Mouse (Mus musculus) CH12.LX (cell line): ENCODE data around the gene Letmd1. TPM values are rescaled to one million over a fixed set of nuclear protein-coding genes. Genes with fewer than 3 reads are reported as not detected.

Experiments used
- DNase-seq: peaks from one replicate; pipeline ENCODE4 v3.0.0-alpha.2; 2013; ENCODE audit errors: extremely low read depth
- H3K27ac ChIP-seq: 2 replicates; pipeline ENCODE4 v1.5.1; 2012; ENCODE audit warnings: low read depth, mild to moderate bottlenecking, control low read depth, moderate library complexity; ENCODE audit not compliant: insufficient read depth
- H3K27me3 ChIP-seq: replicated peaks from 2 replicates; pipeline ENCODE3; 2012; ENCODE audit warnings: inconsistent platforms
- H3K36me3 ChIP-seq, 2 experiments: replicated peaks in 1 of 2; 2 replicates each; pipeline versions ENCODE3 to v1.6.1; 2012; ENCODE audit warnings: inconsistent platforms in 1 of 2, low read length in 1 of 2, mild to moderate bottlenecking in 1 of 2, mixed read lengths in 1 of 2, moderate library complexity in 1 of 2; ENCODE audit not compliant: control insufficient read depth in 1 of 2, insufficient read depth in 1 of 2
- H3K4me1 ChIP-seq, 2 experiments: 2 replicates each; pipeline ENCODE4 v1.6.1; 2012; ENCODE audit warnings: inconsistent platforms in 1 of 2, moderate library complexity in 1 of 2; ENCODE audit not compliant: insufficient read depth in 2 of 2, control insufficient read depth in 1 of 2
- H3K4me2 ChIP-seq: 2 replicates; pipeline ENCODE4 v1.6.1; 2012; ENCODE audit warnings: low read depth, mild to moderate bottlenecking, control low read depth; ENCODE audit not compliant: poor library complexity, insufficient read depth, severe bottlenecking
- H3K4me3 ChIP-seq, 3 experiments: fragments of 150-350 bp in 1 of 3; sonication (generic) in 1 of 3; replicated peaks in 1 of 3; 2 replicates each; pipeline versions ENCODE3 to v1.5.1; 2011 to 2012; ENCODE audit warnings: low read depth in 2 of 3, low read length in 2 of 3, mild to moderate bottlenecking in 2 of 3, moderate library complexity in 2 of 3, control low read depth in 1 of 3, improper control_type of control experiment in 1 of 3, inconsistent platforms in 1 of 3, mixed read lengths in 1 of 3; ENCODE audit not compliant: poor library complexity in 1 of 3
- H3K79me2 ChIP-seq: replicated peaks from 2 replicates; pipeline ENCODE4 v1.6.1; 2012; ENCODE audit warnings: mild to moderate bottlenecking, moderate library complexity; ENCODE audit not compliant: control insufficient read depth, poor library complexity, insufficient read depth, severe bottlenecking; ENCODE audit errors: extremely low read depth
- H3K9ac ChIP-seq: 2 replicates; pipeline ENCODE4 v1.6.1; 2012; ENCODE audit warnings: low read depth, mild to moderate bottlenecking, control low read depth, moderate library complexity; ENCODE audit not compliant: insufficient read depth
- H3K9me3 ChIP-seq: replicated peaks from 2 replicates; pipeline ENCODE3; 2012; ENCODE audit warnings: low read length, inconsistent platforms, mixed read lengths
- BHLHE40 ChIP-seq: IDR thresholded peaks from 2 replicates; pipeline ENCODE4 v1.6.1; 2011; ENCODE audit warnings: mild to moderate bottlenecking, low read depth, low read length, improper control_type of control experiment
- CTCF ChIP-seq, 2 experiments: IDR thresholded peaks in 1 of 2; conservative IDR thresholded peaks in 1 of 2; 2 replicates each; pipeline ENCODE4 v1.5.1; 2011 to 2012; ENCODE audit warnings: low read depth in 2 of 2, low read length in 2 of 2, improper control_type of control experiment in 1 of 2, inconsistent platforms in 1 of 2, mild to moderate bottlenecking in 1 of 2, moderate library complexity in 1 of 2
- ELF1 ChIP-seq: IDR thresholded peaks from 2 replicates; pipeline ENCODE4 v1.6.1; 2014; ENCODE audit warnings: low read depth, mild to moderate bottlenecking, inconsistent platforms, low read length, improper control_type of control experiment
- EP300 ChIP-seq: IDR thresholded peaks from 2 replicates; pipeline ENCODE4 v1.6.1; 2011; ENCODE audit warnings: low read length, improper control_type of control experiment
- HCFC1 ChIP-seq: IDR thresholded peaks from 2 replicates; pipeline ENCODE4 v1.6.1; 2012; ENCODE audit warnings: low read depth, mild to moderate bottlenecking, inconsistent platforms, low read length, improper control_type of control experiment
- IRF4 ChIP-seq: IDR thresholded peaks from 2 replicates; pipeline ENCODE4 v1.6.1; 2014; ENCODE audit warnings: low read depth, mild to moderate bottlenecking, inconsistent platforms, low read length, improper control_type of control experiment
- JUN ChIP-seq: IDR thresholded peaks from 2 replicates; pipeline ENCODE4 v1.6.1; 2011; ENCODE audit warnings: low read depth, mild to moderate bottlenecking, low read length, improper control_type of control experiment, moderate library complexity; ENCODE audit not compliant: insufficient read depth
- JUND ChIP-seq: conservative IDR thresholded peaks from 2 replicates; pipeline ENCODE4 v1.6.1; 2011; ENCODE audit warnings: low read depth, low read length, improper control_type of control experiment
- MAFK ChIP-seq: IDR thresholded peaks from 2 replicates; pipeline ENCODE4 v1.6.1; 2011; ENCODE audit warnings: low read length, improper control_type of control experiment; ENCODE audit not compliant: insufficient replicate concordance
- MAZ ChIP-seq: IDR thresholded peaks from 2 replicates; pipeline ENCODE4 v1.6.1; 2012; ENCODE audit warnings: low read depth, mild to moderate bottlenecking, inconsistent platforms, low read length, improper control_type of control experiment, moderate library complexity
- MEF2A ChIP-seq: IDR thresholded peaks from 2 replicates; pipeline ENCODE4 v1.6.1; 2014; ENCODE audit warnings: low read depth, mild to moderate bottlenecking, inconsistent platforms, low read length, improper control_type of control experiment, borderline replicate concordance
- MXI1 ChIP-seq: IDR thresholded peaks from 2 replicates; pipeline ENCODE4 v1.6.1; 2011; ENCODE audit warnings: mild to moderate bottlenecking, low read depth, low read length, improper control_type of control experiment
- NELFE ChIP-seq: IDR thresholded peaks from 2 replicates; pipeline ENCODE4 v1.6.1; 2011; ENCODE audit warnings: low read depth, low read length, improper control_type of control experiment
- PAX5 ChIP-seq: IDR thresholded peaks from 2 replicates; pipeline ENCODE4 v1.6.1; 2012; ENCODE audit warnings: low read length, inconsistent platforms, mixed read lengths
- POLR2A ChIP-seq: IDR thresholded peaks from 2 replicates; pipeline ENCODE4 v1.6.1; 2011; ENCODE audit warnings: low read depth, mild to moderate bottlenecking, improper control_type of control experiment, low read length
- POLR2AphosphoS2 ChIP-seq: IDR thresholded peaks from 2 replicates; pipeline ENCODE4 v1.6.1; 2011; ENCODE audit warnings: low read depth, low read length, improper control_type of control experiment
- RCOR1 ChIP-seq: conservative IDR thresholded peaks from 2 replicates; pipeline ENCODE4 v1.6.1; 2012; ENCODE audit warnings: low read depth, mild to moderate bottlenecking, inconsistent platforms, low read length, improper control_type of control experiment
- USF1 ChIP-seq: IDR thresholded peaks from 2 replicates; pipeline ENCODE4 v1.6.1; 2014; ENCODE audit warnings: low read depth, mild to moderate bottlenecking, inconsistent platforms, low read length, improper control_type of control experiment
- ZC3H11A ChIP-seq: IDR thresholded peaks from 2 replicates; pipeline ENCODE4 v1.6.1; 2012; ENCODE audit warnings: low read depth, mild to moderate bottlenecking, inconsistent platforms, low read length, improper control_type of control experiment
- ZKSCAN1 ChIP-seq: IDR thresholded peaks from 2 replicates; pipeline ENCODE4 v1.6.1; 2012; ENCODE audit warnings: low read depth, inconsistent platforms, low read length, improper control_type of control experiment, borderline replicate concordance
- ZMIZ1 ChIP-seq: IDR thresholded peaks from 2 replicates; pipeline ENCODE4 v1.6.1; 2012; ENCODE audit warnings: low read depth, mild to moderate bottlenecking, inconsistent platforms, low read length, improper control_type of control experiment
- ZNF384 ChIP-seq: IDR thresholded peaks from 2 replicates; pipeline ENCODE4 v1.6.1; 2012; ENCODE audit warnings: low read depth, low read length, improper control_type of control experiment, inconsistent platforms
- dilution Hi-C: fragments of 300-500 bp; cut with MboI; formaldehyde crosslinking; loops from 2 replicates; pipeline ENCODE4 v1.14.3; 2020; ENCODE audit warnings: low sequenced_read_pairs; ENCODE audit not compliant: extremely low pct_unique_long_range_greater_than_20kb, extremely low pct_ligation_motif_present
- in situ Hi-C: fragments of 300-500 bp; cut with MboI; formaldehyde crosslinking; loops from 3 replicates; pipeline ENCODE4 v1.14.3; 2019; ENCODE audit warnings: low sequenced_read_pairs, low pct_ligation_motif_present, low pct_unique_long_range_greater_than_20kb, mixed read lengths
- polyA plus RNA-seq: library from polyadenylated mRNA; unstranded; fragments of >175 nt; gene quantifications from 2 replicates; pipeline ENCODE4 v1.2.1, GENCODE M21; 2012; ENCODE audit warnings: low read depth; ENCODE audit not compliant: insufficient read length
- total RNA-seq, 2 experiments: library from RNA; depleted of rRNA; stranded (reverse); fragments of 300-350 nt in 1 of 2; fragments of >200 nt in 1 of 2; gene quantifications; 2 replicates each; pipeline ENCODE4 v1.2.3; 2012 to 2014

Gene Letmd1
- total and polyA plus RNA-seq, 3 experiments: 31.4 to 51.3 (median 39.0) TPM

DNA sequence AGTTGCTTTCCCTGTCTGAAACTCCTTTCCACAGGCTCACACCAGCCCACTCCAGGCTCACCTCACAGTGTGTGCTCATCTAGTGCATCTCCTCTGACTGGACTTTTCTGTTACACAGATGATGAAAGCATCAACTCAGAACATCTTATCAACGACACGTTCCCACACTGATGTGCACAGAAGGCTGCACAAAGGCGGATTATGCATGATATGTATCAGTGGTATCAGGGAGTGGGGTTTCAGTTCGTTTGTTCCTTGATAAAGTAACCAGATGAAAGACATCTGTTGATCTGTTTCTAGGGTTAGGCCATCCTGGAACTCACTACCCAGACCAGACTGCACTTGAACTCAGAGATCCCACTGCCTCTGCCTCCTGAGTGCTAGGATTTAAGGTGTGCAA, 44.6 kb downstream of the Letmd1 start:
- no peak overlapping the region for H3K27ac ChIP-seq
- DNase-seq: no peak
- no peaks in the 10 kb centered on the region for H3K79me2 ChIP-seq
- no peak overlapping the region for H3K4me2 ChIP-seq
- TF ChIP-seq ZKSCAN1: no peak
- TF ChIP-seq MAFK: no peak
- TF ChIP-seq MEF2A: no peak
- TF ChIP-seq IRF4: no peak
- no peak for TF ChIP-seq BHLHE40
- TF ChIP-seq NELFE: no peak
- TF ChIP-seq PAX5: no peak
- no peak for TF ChIP-seq USF1
- TF ChIP-seq POLR2A: no peak
- TF ChIP-seq JUND: no peak
- TF ChIP-seq POLR2AphosphoS2: no peak
- TF ChIP-seq MXI1: no peak
- no peak for TF ChIP-seq JUN
- no peak for TF ChIP-seq ELF1
- no peak for TF ChIP-seq CTCF (conservative IDR thresholded peaks at IDR 0.05 in 1 of 2, IDR thresholded peaks at IDR 0.05 in 1 of 2; ENCODE audit: low read depth in 2 of 2, low read length in 2 of 2)
- no peak for TF ChIP-seq ZNF384
- no peak for TF ChIP-seq HCFC1
- no peak for TF ChIP-seq RCOR1
- in situ Hi-C loops: no loop called here
- H3K4me1 ChIP-seq: peaks cover 0 to 6% of the 10 kb centered on the region in 2 experiments; a peak in 2 of 4 replicates
- H3K27me3 ChIP-seq: no peaks in the 10 kb centered on the region
- H3K4me3 ChIP-seq: no peak overlapping the region
- H3K9ac ChIP-seq: no peak overlapping the region
- H3K9me3 ChIP-seq: no peaks in the 10 kb centered on the region
- peaks cover 21 to 55% of the 10 kb centered on the region in 2 experiments for H3K36me3 ChIP-seq
- dilution Hi-C loops: no loop called here

DNA sequence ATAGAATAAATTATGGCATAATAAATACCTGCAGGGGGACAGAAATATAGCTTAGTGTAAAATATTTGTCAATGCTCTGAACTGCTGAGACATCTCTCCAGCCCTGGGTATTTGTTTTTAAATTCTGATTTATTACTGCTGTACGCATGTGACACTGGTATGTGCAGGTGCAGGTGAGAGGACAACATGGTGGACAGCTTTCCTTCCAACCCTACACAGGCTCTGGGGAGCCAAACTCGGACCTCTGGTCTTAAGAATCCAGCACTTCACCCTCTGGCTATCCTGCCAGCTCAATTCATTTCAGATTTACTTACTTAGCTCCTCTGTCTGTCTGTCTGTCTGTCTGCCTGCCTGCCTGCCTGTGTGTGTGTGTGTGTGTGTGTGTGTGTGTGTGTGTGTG, 46.3 kb downstream of the Letmd1 start:
- no peaks in the 10 kb centered on the region for H3K4me1 ChIP-seq
- in situ Hi-C loops: no loop called here
- dilution Hi-C loops: no loop called here
- H3K27ac ChIP-seq: no peak overlapping the region
- H3K36me3 ChIP-seq: peaks cover 21 to 53% of the 10 kb centered on the region in 2 experiments
- H3K9ac ChIP-seq: no peak overlapping the region
- no peaks in the 10 kb centered on the region for H3K79me2 ChIP-seq
- no peak for TF ChIP-seq ZMIZ1
- no peak for TF ChIP-seq MAZ
- no peak for TF ChIP-seq POLR2A
- TF ChIP-seq RCOR1: no peak
- no peak for TF ChIP-seq BHLHE40
- no peak for TF ChIP-seq ZC3H11A
- no peak for TF ChIP-seq EP300
- no peak for DNase-seq
- H3K27me3 ChIP-seq: no peaks in the 10 kb centered on the region
- H3K4me3 ChIP-seq: no peak overlapping the region
- no peak overlapping the region for H3K4me2 ChIP-seq
- no peaks in the 10 kb centered on the region for H3K9me3 ChIP-seq
